Mouse (Mus musculus) embryonic fibroblast, embryonic 13.5 days (primary cell): ENCODE measurements around the gene Gabbr2. TPM values are rescaled to one million over a fixed set of nuclear protein-coding genes. Genes with fewer than 3 reads are reported as not detected.

Experiments
- H3K27ac ChIP-seq: 2 replicates; pipeline ENCODE4 v1.5.1; 2012; ENCODE audit warnings: low read length, control low read depth, inconsistent platforms; ENCODE audit not compliant: insufficient read depth
- H3K4me1 ChIP-seq: 2 replicates; pipeline ENCODE4 v1.6.1; 2011; ENCODE audit warnings: low read length; ENCODE audit not compliant: control insufficient read depth, insufficient read depth
- H3K4me3 ChIP-seq: 2 replicates; pipeline ENCODE4 v1.5.1; 2011; ENCODE audit warnings: mild to moderate bottlenecking, control low read depth, low read length; ENCODE audit not compliant: insufficient read depth
- CTCF ChIP-seq: IDR thresholded peaks from 2 replicates; pipeline ENCODE4 v1.5.1; 2011; ENCODE audit warnings: mild to moderate bottlenecking, control low read depth, low read length, moderate library complexity, borderline replicate concordance; ENCODE audit not compliant: insufficient read depth
- POLR2A ChIP-seq: IDR thresholded peaks from 2 replicates; pipeline ENCODE4 v1.6.1; 2011; ENCODE audit warnings: low read depth, mild to moderate bottlenecking, control low read depth, low read length, moderate library complexity
- polyA plus RNA-seq: library from polyadenylated mRNA; stranded (reverse); fragments of >200 nt; gene quantifications from 2 replicates; pipeline ENCODE4 v1.2.4, GENCODE M21; 2011; ENCODE audit warnings: low read depth; ENCODE audit not compliant: missing spikeins, insufficient read length

Gabbr2 gene
- polyA plus RNA-seq, 1 experiment, result 0.30 TPM

DNA sequence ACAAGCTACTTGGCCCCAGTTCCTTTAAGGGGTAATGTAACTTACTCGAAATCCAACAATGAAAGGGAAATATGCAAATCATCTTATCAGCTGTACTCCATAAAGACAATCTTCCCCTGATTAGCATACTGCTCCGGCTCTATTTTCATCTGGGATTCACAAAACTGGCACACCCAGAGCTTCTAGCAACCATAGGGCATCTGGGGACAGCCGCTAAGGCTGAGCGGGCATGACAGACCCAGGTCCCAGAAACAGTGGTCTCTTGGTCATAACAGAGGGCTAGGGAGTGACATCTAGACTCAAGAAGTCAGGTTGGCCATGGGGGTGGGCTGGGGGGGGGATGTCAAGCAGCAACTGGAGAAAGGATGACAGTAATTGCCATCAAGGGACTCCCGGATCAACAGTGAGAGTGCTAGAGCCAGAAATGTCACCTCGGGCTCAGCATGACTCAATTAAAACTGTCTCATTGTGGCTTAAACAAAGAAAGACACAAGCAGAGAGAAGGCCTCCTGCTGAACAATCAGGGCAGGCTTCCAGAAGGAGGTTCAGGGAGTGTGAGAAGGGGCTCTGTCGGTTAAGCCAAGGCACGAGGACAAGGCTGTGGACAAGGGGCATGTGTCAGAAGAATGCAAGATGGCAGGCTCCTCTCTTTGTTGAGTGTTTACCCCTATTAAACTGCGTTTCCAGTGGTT, 59.8 kb downstream of the Gabbr2 start:
- Histone ChIP-seq H3K4me1 (no peaks in the 10 kb centered on the region), H3K27ac (no peak overlapping the region), H3K4me3 (no peak overlapping the region)
- no peak for TF ChIP-seq CTCF
- no peak for TF ChIP-seq POLR2A

DNA sequence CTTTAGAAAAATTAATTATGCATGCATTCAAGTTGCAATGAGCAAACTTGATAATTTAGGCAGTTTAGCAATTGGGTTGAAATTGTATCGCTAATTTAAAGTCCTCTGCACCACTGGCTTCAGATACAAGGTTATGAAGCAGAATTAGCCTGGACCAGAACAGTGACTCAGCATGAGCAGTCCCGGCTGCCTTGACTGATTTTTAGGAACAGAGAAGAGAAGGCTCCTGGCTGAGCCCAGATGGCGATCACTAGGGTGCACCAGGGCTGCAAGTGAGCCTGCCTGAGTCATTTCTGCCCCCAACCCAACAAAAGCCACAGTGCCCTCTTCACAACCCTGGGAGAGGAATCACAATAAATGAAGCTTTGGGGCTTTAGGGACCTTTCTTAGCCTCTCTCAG, 63.6 kb downstream of the Gabbr2 start:
- TF ChIP-seq CTCF (no peak), POLR2A (no peak)
- H3K4me1 ChIP-seq, result no peaks in the 10 kb centered on the region
- no peak overlapping the region for H3K27ac ChIP-seq
- no peak overlapping the region for H3K4me3 ChIP-seq

DNA sequence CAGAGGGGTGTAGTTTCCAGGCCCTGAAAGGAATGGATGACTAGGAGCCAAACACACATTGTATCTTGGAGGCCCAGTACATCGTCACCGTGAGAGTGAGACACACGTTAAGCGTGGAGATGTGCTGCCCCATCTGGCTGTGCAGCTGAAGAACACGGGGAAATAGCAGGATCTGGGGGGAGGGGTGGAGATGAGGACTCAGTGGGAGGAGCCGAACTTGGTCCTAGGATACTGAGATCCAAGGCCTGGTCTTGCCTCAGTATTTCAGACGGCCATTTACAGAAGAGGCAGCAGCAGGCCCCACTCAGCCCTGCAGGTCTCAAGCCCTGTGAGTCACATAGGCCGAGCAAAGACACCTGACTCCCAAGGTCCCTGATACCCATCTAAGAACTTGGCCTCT, 72.5 kb downstream of the Gabbr2 start:
- TF ChIP-seq CTCF (no peak), POLR2A (no peak)
- no peak overlapping the region for H3K27ac ChIP-seq
- H3K4me1 ChIP-seq, result no peaks in the 10 kb centered on the region
- H3K4me3 ChIP-seq, result no peak overlapping the region

DNA sequence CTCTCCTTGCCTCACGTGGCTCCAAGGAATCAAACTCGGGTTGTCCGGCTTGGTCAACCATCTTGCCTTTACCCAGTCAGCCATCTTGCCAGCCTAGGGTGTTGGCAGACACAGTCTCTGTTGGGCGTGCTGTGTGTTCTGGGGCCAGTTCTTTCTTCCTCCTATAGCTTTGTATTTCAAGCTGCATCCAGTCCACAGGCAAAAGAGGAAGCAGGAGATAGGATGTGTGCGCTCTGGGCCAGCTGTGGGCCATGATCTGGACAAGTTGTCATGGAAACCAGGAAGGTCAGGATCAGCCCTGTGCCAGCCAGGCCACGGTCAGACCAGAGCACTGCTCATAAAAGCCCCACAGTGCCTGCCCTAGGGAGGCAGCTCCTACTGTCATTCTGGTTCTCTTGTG, 74.9 kb downstream of the Gabbr2 start:
- H3K27ac ChIP-seq, result no peak overlapping the region
- TF ChIP-seq POLR2A, result no peak
- TF ChIP-seq CTCF, result no peak

DNA sequence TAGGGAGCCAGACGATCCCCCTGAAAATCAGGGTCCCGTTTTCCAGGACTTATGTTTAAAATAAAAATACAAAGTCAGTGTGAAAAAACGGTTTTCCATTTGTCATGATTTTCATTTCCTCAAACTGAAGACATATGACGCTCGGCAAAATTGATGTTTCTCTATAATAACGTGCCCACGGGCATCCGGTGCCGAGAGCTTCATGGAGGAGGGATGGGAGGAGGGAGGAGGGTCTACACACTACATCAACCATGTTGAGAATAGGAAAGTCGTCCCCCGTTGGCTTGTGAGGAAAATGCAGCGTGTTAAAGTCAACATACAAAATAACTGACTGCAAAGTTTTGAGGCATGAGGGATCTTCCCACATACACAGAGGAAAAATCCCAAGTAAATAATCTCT, 75.7 kb downstream of the Gabbr2 start:
- Histone ChIP-seq H3K4me3 (no peak overlapping the region), H3K4me1 (no peaks in the 10 kb centered on the region), H3K27ac (no peak overlapping the region)
- TF ChIP-seq CTCF (no peak), POLR2A (no peak)

More for the DNA sequence above, 74.9 kb downstream of the Gabbr2 start:
- H3K4me1 ChIP-seq, result no peaks in the 10 kb centered on the region
- H3K4me3 ChIP-seq, result no peak overlapping the region

DNA sequence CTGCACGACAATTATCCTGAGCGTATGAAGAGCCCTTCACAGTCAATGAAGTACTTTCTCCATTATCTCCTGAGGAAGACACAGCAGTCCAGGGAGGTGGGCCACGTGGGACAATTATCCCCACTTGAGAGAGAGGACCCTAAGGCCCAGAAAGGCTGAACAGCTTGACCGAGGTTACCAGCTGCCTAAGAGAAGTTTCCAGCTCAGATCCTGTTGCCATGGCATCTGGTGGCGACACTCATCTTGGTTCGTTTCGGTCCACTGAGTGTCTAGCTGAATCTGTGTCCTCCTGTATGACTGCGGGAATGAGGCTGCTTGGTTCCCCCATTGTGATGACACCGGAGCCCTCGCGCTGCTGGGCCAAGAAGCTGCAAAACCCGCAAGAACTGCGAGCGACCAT, 76.2 kb downstream of the Gabbr2 start:
- TF ChIP-seq CTCF (no peak), POLR2A (no peak)
- no peak overlapping the region for H3K27ac ChIP-seq
- H3K4me1 ChIP-seq, result no peaks in the 10 kb centered on the region
- H3K4me3 ChIP-seq, result no peak overlapping the region

DNA sequence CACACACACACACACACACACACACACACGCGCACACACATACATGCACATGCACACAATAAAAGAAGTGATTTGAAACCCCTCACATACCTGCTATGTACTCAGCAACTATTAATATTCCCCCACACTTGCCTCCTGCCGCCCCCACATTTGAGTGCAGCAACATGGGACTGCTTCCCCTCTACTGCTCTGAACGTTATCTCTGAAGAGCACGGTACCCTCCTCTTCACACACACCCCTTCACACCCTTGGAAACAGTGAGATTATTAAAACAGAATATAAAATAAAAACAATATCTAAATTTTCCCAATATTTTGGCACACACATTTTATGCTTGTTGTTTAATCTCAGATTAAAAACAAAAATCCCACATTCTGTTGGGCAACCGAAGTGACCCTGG, 77.1 kb downstream of the Gabbr2 start:
- Histone ChIP-seq H3K27ac (no peak overlapping the region), H3K4me3 (no peak overlapping the region), H3K4me1 (no peaks in the 10 kb centered on the region)
- TF ChIP-seq POLR2A (no peak), CTCF (no peak)

DNA sequence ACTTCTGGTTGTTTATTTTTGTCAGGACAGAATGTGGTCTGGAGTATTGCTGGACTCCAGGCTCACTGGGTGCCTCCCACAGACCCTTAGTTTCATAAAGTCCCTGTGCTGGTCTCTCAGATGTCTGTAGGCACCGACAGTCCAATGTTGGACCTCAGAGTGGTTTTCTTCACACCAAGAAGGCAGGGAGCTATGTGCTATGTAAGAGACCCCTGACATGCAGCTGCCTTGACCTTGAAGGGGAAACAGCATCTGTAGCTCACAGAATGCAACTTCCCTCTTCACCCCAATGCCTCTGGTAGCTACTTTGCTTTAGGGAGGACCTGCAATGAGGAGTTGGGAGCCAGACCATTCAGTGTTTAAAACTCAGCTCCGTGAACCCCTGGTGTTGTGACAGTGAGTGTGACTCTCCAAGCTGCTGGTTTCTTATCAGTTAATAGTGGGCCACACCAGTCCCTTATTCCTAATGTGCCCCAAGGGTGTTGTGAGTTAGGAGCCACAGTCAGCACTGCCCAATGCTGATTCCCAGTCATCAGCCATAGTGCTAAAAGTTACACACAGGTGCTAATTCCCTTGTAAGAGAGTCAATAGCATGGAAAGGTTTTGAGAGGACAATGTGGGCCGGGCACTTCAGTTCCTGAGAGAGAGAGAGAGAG, 85.5 kb downstream of the Gabbr2 start:
- H3K4me1 ChIP-seq, result no peaks in the 10 kb centered on the region
- H3K27ac ChIP-seq, result no peak overlapping the region
- no peak overlapping the region for H3K4me3 ChIP-seq
- no peak for TF ChIP-seq POLR2A
- TF ChIP-seq CTCF, result no peak

DNA sequence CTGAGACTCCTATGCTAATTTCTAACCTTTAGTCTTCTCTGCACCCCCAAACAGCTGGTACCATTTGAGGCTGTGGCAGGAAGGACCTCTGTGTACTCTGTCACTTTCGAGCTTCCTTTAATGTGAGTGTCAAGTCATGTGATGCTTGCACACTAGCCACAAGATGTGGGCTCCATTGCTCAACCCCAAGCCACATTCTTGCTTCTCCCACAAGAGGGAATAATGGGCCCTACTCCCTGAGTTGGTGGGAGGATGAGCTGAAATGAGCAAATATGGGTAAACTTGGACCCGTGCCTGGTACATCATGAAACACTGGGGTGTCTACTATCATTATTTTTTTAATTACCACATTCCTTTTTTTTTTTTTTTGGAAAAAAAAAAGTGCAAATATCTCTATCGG, 86.5 kb downstream of the Gabbr2 start:
- TF ChIP-seq CTCF, result no peak
- no peak overlapping the region for H3K4me3 ChIP-seq
- no peak overlapping the region for H3K27ac ChIP-seq
- no peaks in the 10 kb centered on the region for H3K4me1 ChIP-seq

DNA sequence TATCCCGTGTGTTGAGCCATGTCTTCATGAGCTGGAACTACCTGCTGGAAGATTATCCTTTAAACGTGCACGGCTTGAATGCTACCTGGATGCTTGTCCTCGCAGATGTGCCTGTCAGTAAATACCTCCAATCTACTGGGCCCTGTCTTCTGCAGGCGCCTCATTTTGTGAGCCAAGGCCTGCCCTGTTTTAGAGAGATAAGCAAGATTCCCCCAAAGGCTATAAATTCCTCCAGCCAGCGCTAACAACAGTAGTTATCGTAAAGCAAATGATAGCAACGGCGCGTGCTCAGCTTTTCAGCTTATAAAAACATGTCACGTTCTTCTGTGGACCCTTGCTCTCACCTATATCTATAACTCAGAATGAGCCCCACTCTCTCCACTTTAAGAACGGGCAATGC, 87.5 kb downstream of the Gabbr2 start:
- no peak overlapping the region for H3K27ac ChIP-seq
- TF ChIP-seq CTCF (no peak), POLR2A (no peak)
- no peak overlapping the region for H3K4me3 ChIP-seq
- no peaks in the 10 kb centered on the region for H3K4me1 ChIP-seq
